Mouse (Mus musculus): Measurements from ENCODE around the gene Fshr. TPM values are rescaled to one million over a fixed set of nuclear protein-coding genes. Genes with fewer than 3 reads are reported as not detected.

Gene Fshr
- polyA plus RNA-seq, 1 experiment from 2014 or later = not detected

GRCm38 (mm10) chr17:89089692-89090475 is 110.6 kb downstream of the Fshr start:
- no peak for ATAC-seq (ENCODE audit: insufficient number of reproducible peaks, low FRiP score, low TSS enrichment, low read depth)
- Histone ChIP-seq H3K36me3 (no peaks in the 10 kb centered on the region), H3K4me2 (replicated peaks) (no peak overlapping the region), H3K4me3 (replicated peaks) (no peak overlapping the region), H3K27ac (replicated peaks) (no peak overlapping the region), H3K9me3 (replicated peaks) (no peaks in the 10 kb centered on the region), H3K27me3 (no peaks in the 10 kb centered on the region), H3K9ac (no peak overlapping the region), H3K4me1 (no peaks in the 10 kb centered on the region)
- WGBS = 83% methylated on average over 5 of the region's 5 CpGs

GRCm38 (mm10) chr17:89082897-89083296 is 117.6 kb downstream of the Fshr start:
- Histone ChIP-seq H3K27me3 (no peaks in the 10 kb centered on the region), H3K4me3 (replicated peaks) (no peak overlapping the region), H3K36me3 (no peaks in the 10 kb centered on the region), H3K27ac (replicated peaks) (no peak overlapping the region), H3K9ac (no peak overlapping the region), H3K4me1 (no peaks in the 10 kb centered on the region), H3K4me2 (replicated peaks) (no peak overlapping the region), H3K9me3 (replicated peaks) (no peaks in the 10 kb centered on the region)
- no peak for ATAC-seq (ENCODE audit: insufficient number of reproducible peaks, low FRiP score, low TSS enrichment, low read depth)
- WGBS = 43% methylated on average over 2 of the region's 2 CpGs

- Histone ChIP-seq H3K9ac (no peak overlapping the region), H3K27me3 (no peaks in the 10 kb centered on the region), H3K36me3 (no peaks in the 10 kb centered on the region), H3K4me2 (replicated peaks) (no peak overlapping the region), H3K9me3 (replicated peaks) (no peaks in the 10 kb centered on the region), H3K27ac (replicated peaks) (no peak overlapping the region), H3K4me3 (replicated peaks) (no peak overlapping the region), H3K4me1 (no peaks in the 10 kb centered on the region)
- no peak for ATAC-seq (ENCODE audit: insufficient number of reproducible peaks, low FRiP score, low TSS enrichment, low read depth)
- WGBS = 82% methylated on average over 5 of the region's 5 CpGs
These were observed 120.8 kb downstream of the Fshr start for GRCm38 (mm10) chr17:89079706-89080105.

GRCm38 (mm10) chr17:89064327-89065095 is 136.0 kb downstream of the Fshr start:
- Histone ChIP-seq H3K27ac (replicated peaks) (no peak overlapping the region), H3K9ac (no peak overlapping the region), H3K36me3 (no peaks in the 10 kb centered on the region), H3K4me2 (replicated peaks) (no peak overlapping the region), H3K9me3 (replicated peaks) (no peaks in the 10 kb centered on the region), H3K4me1 (no peaks in the 10 kb centered on the region), H3K4me3 (replicated peaks) (no peak overlapping the region), H3K27me3 (no peaks in the 10 kb centered on the region)
- 52% methylated on average over 3 of the region's 3 CpGs for WGBS
- ATAC-seq (ENCODE audit: insufficient number of reproducible peaks, low FRiP score, low TSS enrichment, low read depth) = no peak

GRCm38 (mm10) chr17:89062348-89062949 is 138.0 kb downstream of the Fshr start:
- H3K36me3 ChIP-seq = no peaks in the 10 kb centered on the region
- no peaks in the 10 kb centered on the region for H3K9me3 ChIP-seq (replicated peaks)
- H3K27ac ChIP-seq (replicated peaks) = no peak overlapping the region
- H3K4me2 ChIP-seq (replicated peaks) = no peak overlapping the region
- no peak for ATAC-seq (ENCODE audit: insufficient number of reproducible peaks, low FRiP score, low TSS enrichment, low read depth)
- H3K9ac ChIP-seq = no peak overlapping the region
- 80% methylated on average over 8 of the region's 8 CpGs for WGBS
- no peaks in the 10 kb centered on the region for H3K4me1 ChIP-seq
- no peak overlapping the region for H3K4me3 ChIP-seq (replicated peaks)
- no peaks in the 10 kb centered on the region for H3K27me3 ChIP-seq

- Histone ChIP-seq H3K9ac (no peak overlapping the region), H3K4me1 (no peaks in the 10 kb centered on the region), H3K36me3 (no peaks in the 10 kb centered on the region), H3K4me3 (replicated peaks) (no peak overlapping the region), H3K27ac (replicated peaks) (no peak overlapping the region), H3K27me3 (no peaks in the 10 kb centered on the region), H3K4me2 (replicated peaks) (no peak overlapping the region), H3K9me3 (replicated peaks) (no peaks in the 10 kb centered on the region)
- 79% methylated on average over 3 of the region's 3 CpGs for WGBS
- no peak for ATAC-seq (ENCODE audit: insufficient number of reproducible peaks, low FRiP score, low TSS enrichment, low read depth)
These were observed 149.4 kb downstream of the Fshr start for GRCm38 (mm10) chr17:89051031-89051563.

- no peak overlapping the region for H3K4me2 ChIP-seq (replicated peaks)
- H3K4me3 ChIP-seq (replicated peaks) = no peak overlapping the region
- no peaks in the 10 kb centered on the region for H3K9me3 ChIP-seq (replicated peaks)
- H3K36me3 ChIP-seq = no peaks in the 10 kb centered on the region
- 89% methylated on average over 2 of the region's 2 CpGs for WGBS
- no peak overlapping the region for H3K27ac ChIP-seq (replicated peaks)
- H3K27me3 ChIP-seq = no peaks in the 10 kb centered on the region
- H3K9ac ChIP-seq = no peak overlapping the region
- no peak for ATAC-seq (ENCODE audit: insufficient number of reproducible peaks, low FRiP score, low TSS enrichment, low read depth)
- no peaks in the 10 kb centered on the region for H3K4me1 ChIP-seq
These were observed 151.4 kb downstream of the Fshr start for GRCm38 (mm10) chr17:89049071-89049470.

- no peak for ATAC-seq (ENCODE audit: insufficient number of reproducible peaks, low FRiP score, low TSS enrichment, low read depth)
- H3K9me3 ChIP-seq (replicated peaks) = no peaks in the 10 kb centered on the region
- H3K4me1 ChIP-seq = no peaks in the 10 kb centered on the region
- H3K4me2 ChIP-seq (replicated peaks) = no peak overlapping the region
- H3K36me3 ChIP-seq = no peaks in the 10 kb centered on the region
- H3K4me3 ChIP-seq (replicated peaks) = no peak overlapping the region
- H3K27me3 ChIP-seq = no peaks in the 10 kb centered on the region
- WGBS = 64% methylated on average over 3 of the region's 3 CpGs
- H3K27ac ChIP-seq (replicated peaks) = no peak overlapping the region
- H3K9ac ChIP-seq = no peak overlapping the region
These were observed 154.5 kb downstream of the Fshr start for GRCm38 (mm10) chr17:89046016-89046415.

- Histone ChIP-seq H3K27me3 (no peaks in the 10 kb centered on the region), H3K36me3 (no peaks in the 10 kb centered on the region), H3K4me2 (replicated peaks) (no peak overlapping the region), H3K9me3 (replicated peaks) (no peaks in the 10 kb centered on the region), H3K4me1 (no peaks in the 10 kb centered on the region), H3K4me3 (replicated peaks) (no peak overlapping the region), H3K9ac (no peak overlapping the region), H3K27ac (replicated peaks) (no peak overlapping the region)
- ATAC-seq (ENCODE audit: insufficient number of reproducible peaks, low FRiP score, low TSS enrichment, low read depth) = no peak
- 85% methylated on average over 5 of the region's 5 CpGs for whole genome bisulfite sequencing
These were observed 163.8 kb downstream of the Fshr start for GRCm38 (mm10) chr17:89036723-89037122.

- no peak overlapping the region for H3K4me3 ChIP-seq (replicated peaks)
- 84% methylated on average over 3 of the region's 3 CpGs for WGBS
- H3K36me3 ChIP-seq = no peaks in the 10 kb centered on the region
These were observed 164.4 kb downstream of the Fshr start for GRCm38 (mm10) chr17:89036049-89036448.

GRCm38 (mm10) chr17:89034627-89035026 is 165.8 kb downstream of the Fshr start:
- H3K9ac ChIP-seq = no peak overlapping the region
- no peak for ATAC-seq (ENCODE audit: insufficient number of reproducible peaks, low FRiP score, low TSS enrichment, low read depth)
- no peaks in the 10 kb centered on the region for H3K36me3 ChIP-seq
- no peaks in the 10 kb centered on the region for H3K4me1 ChIP-seq
- H3K4me2 ChIP-seq (replicated peaks) = no peak overlapping the region
- no peak overlapping the region for H3K4me3 ChIP-seq (replicated peaks)
- H3K27me3 ChIP-seq = no peaks in the 10 kb centered on the region
- no peaks in the 10 kb centered on the region for H3K9me3 ChIP-seq (replicated peaks)
- H3K27ac ChIP-seq (replicated peaks) = no peak overlapping the region

More at GRCm38 (mm10) chr17:89036049-89036448, 164.4 kb downstream of the Fshr start:
- H3K9ac ChIP-seq = no peak overlapping the region
- H3K4me2 ChIP-seq (replicated peaks) = no peak overlapping the region
- H3K4me1 ChIP-seq = no peaks in the 10 kb centered on the region
- H3K27me3 ChIP-seq = no peaks in the 10 kb centered on the region
- no peaks in the 10 kb centered on the region for H3K9me3 ChIP-seq (replicated peaks)
- no peak overlapping the region for H3K27ac ChIP-seq (replicated peaks)
- no peak for ATAC-seq (ENCODE audit: insufficient number of reproducible peaks, low FRiP score, low TSS enrichment, low read depth)

Data from embryonic facial prominence, embryonic 15.5 days (tissue).